Mouse (Mus musculus) hindbrain, embryonic 15.5 days (tissue): ENCODE measurements at regions not wholly inside any gene's neighbourhood (a gene's known extent, or its start where the extent isn't known, plus 50 kb on each side); places are given as distances from the start of the nearest gene placed in this dataset.

Experiments used
- ATAC-seq: fragments of 200-750 bp; cut with Nextera tagmentation; 2 replicates; pipeline ENCODE4 v1.8.0; 2017; ENCODE audit warnings: low read depth, moderate number of reproducible peaks, moderate TSS enrichment; ENCODE audit not compliant: low FRiP score
- H3K27ac ChIP-seq: fragments of 300-500 bp; sonication (generic); replicated peaks from 2 replicates; pipeline ENCODE4 v1.5.1; 2015; ENCODE audit warnings: mild to moderate bottlenecking, inconsistent platforms
- H3K27me3 ChIP-seq: fragments of 300-500 bp; sonication (generic); 2 replicates; pipeline ENCODE4 v1.6.1; 2015; ENCODE audit warnings: control low read depth, inconsistent platforms
- H3K36me3 ChIP-seq: fragments of 300-500 bp; sonication (generic); 2 replicates; pipeline ENCODE4 v1.6.1; 2015; ENCODE audit warnings: control low read depth, inconsistent platforms
- H3K4me1 ChIP-seq: fragments of 300-500 bp; sonication (generic); replicated peaks from 2 replicates; pipeline ENCODE4 v1.6.1; 2015; ENCODE audit warnings: control low read depth, inconsistent platforms
- H3K4me2 ChIP-seq: fragments of 300-500 bp; sonication (generic); 2 replicates; pipeline ENCODE4 v1.6.1; 2015; ENCODE audit warnings: moderate library complexity, mild to moderate bottlenecking, inconsistent platforms
- H3K4me3 ChIP-seq: fragments of 300-500 bp; sonication (generic); 2 replicates; pipeline ENCODE4 v1.5.1; 2015; ENCODE audit warnings: mild to moderate bottlenecking, inconsistent platforms
- H3K9ac ChIP-seq: fragments of 300-500 bp; sonication (generic); 2 replicates; pipeline ENCODE4 v1.6.1; 2015; ENCODE audit warnings: inconsistent platforms
- H3K9me3 ChIP-seq: fragments of 300-500 bp; sonication (generic); 2 replicates; pipeline ENCODE4 v1.6.1; 2016; ENCODE audit warnings: control low read depth, inconsistent platforms
- WGBS: fragments of 180-500 bp; shearing (Covaris S2); methylation state at CpG from one replicate; pipeline ENCODE4 v1.1.7; 2015; 5-methylcytosine and 5-hydroxymethylcytosine counted together

- Histone ChIP-seq H3K4me2 (no peak overlapping the region), H3K9me3 (no peaks in the 10 kb centered on the region), H3K9ac (no peak overlapping the region), H3K4me1 (no peaks in the 10 kb centered on the region), H3K36me3 (no peaks in the 10 kb centered on the region), H3K27me3 (no peaks in the 10 kb centered on the region), H3K4me3 (no peak overlapping the region), H3K27ac (no peak overlapping the region)
- WGBS = 93% methylated on average over 6 of the region's 6 CpGs
- no peak for ATAC-seq
Observed at GRCm38 (mm10) chr3:27815201-27815695, 80.9 kb downstream of the Tmem212 start.

DNA sequence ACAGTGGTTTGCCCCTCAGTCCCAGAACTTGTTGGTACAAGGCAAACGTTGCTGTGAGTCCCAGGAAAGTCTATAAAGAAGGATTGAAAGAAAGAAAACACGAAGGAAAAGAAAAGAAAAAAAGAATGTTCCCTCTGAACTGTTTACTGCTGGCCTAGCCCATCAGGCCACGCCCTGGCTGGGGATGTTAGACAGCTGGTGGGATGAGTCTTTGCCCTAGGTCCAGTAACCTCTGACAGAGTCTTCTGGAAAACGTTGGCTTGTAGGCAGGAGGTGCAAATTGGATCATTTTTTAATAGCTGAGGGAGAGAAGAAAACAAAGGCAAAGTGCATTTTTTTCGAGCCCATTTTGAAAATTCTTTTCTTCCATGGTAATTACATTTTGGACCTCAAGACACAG lies 91.9 kb downstream of the Tmem212 start:
- H3K27me3 ChIP-seq = no peaks in the 10 kb centered on the region
- H3K36me3 ChIP-seq = no peaks in the 10 kb centered on the region
- no peak for ATAC-seq
- H3K9ac ChIP-seq = no peak overlapping the region
- H3K4me1 ChIP-seq = no peaks in the 10 kb centered on the region
- no peak overlapping the region for H3K27ac ChIP-seq
- WGBS = 72% methylated on average over 5 of the region's 5 CpGs
- no peaks in the 10 kb centered on the region for H3K9me3 ChIP-seq
- no peak overlapping the region for H3K4me2 ChIP-seq
- H3K4me3 ChIP-seq = no peak overlapping the region

GRCm38 (mm10) chr3:27791633-27791951 lies 80.5 kb upstream of the Fndc3b start:
- no peak for ATAC-seq
- no peak overlapping the region for H3K9ac ChIP-seq
- no peaks in the 10 kb centered on the region for H3K27me3 ChIP-seq
- no peak overlapping the region for H3K27ac ChIP-seq
- H3K9me3 ChIP-seq = no peaks in the 10 kb centered on the region
- no peaks in the 10 kb centered on the region for H3K4me1 ChIP-seq
- H3K4me3 ChIP-seq = no peak overlapping the region
- 80% methylated on average over 3 of the region's 3 CpGs for WGBS
- no peaks in the 10 kb centered on the region for H3K36me3 ChIP-seq
- H3K4me2 ChIP-seq = no peak overlapping the region

- no peaks in the 10 kb centered on the region for H3K27me3 ChIP-seq
- H3K27ac ChIP-seq = no peak overlapping the region
- no peaks in the 10 kb centered on the region for H3K9me3 ChIP-seq
- ATAC-seq = no peak
- H3K9ac ChIP-seq = no peak overlapping the region
- no peak overlapping the region for H3K4me2 ChIP-seq
- H3K4me3 ChIP-seq = no peak overlapping the region
- no peaks in the 10 kb centered on the region for H3K36me3 ChIP-seq
- WGBS = 93% methylated on average over 13 of the region's 13 CpGs
- no peaks in the 10 kb centered on the region for H3K4me1 ChIP-seq
Observed at GRCm38 (mm10) chr3:27790932-27791632, 80.0 kb upstream of the Fndc3b start.

DNA sequence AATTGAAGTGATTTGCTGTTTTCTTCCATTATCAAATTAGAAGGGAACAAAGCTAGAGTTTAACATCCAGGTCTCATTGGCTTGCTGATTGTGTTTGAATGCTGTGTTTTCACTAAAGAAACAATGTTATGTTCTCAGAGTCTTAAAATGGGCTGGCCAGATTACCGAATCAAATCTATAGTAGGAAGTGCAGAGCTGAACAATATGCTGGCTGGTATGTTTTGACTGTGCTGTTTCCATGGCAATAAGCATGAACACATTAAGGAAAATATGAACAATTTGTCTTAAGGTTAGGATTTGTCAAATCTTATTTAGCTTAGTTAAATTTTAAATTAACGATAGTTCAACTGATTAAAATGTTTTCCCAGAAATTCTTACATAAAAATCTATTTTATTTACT lies 72.8 kb upstream of the Fndc3b start:
- ATAC-seq = no peak
- H3K9ac ChIP-seq = no peak overlapping the region
- H3K4me3 ChIP-seq = no peak overlapping the region
- no peaks in the 10 kb centered on the region for H3K9me3 ChIP-seq
- 0 out of 2 replicates have a peak overlapping the region, but pooled peaks have one; percentile 62 for H3K27ac ChIP-seq
- no peak overlapping the region for H3K4me2 ChIP-seq
- no peaks in the 10 kb centered on the region for H3K36me3 ChIP-seq
- no peaks in the 10 kb centered on the region for H3K27me3 ChIP-seq
- H3K4me1 ChIP-seq = peaks cover 24% of the 10 kb centered on the region
- WGBS = 56% methylated on average over 2 of the region's 2 CpGs

- WGBS = 64% methylated on average over 4 of the region's 4 CpGs
- peak overlapping the region; percentile 62; the same call in 1 of the 2 replicates for H3K27ac ChIP-seq
Observed at GRCm38 (mm10) chr3:27783476-27783875, 72.4 kb upstream of the Fndc3b start.

GRCm38 (mm10) chr3:27782056-27782765 lies 71.1 kb upstream of the Fndc3b start:
- no peak overlapping the region for H3K4me3 ChIP-seq
- no peak overlapping the region for H3K9ac ChIP-seq
- H3K27me3 ChIP-seq = no peaks in the 10 kb centered on the region
- no peaks in the 10 kb centered on the region for H3K36me3 ChIP-seq
- ATAC-seq = peak; percentile 83
- H3K9me3 ChIP-seq = no peaks in the 10 kb centered on the region
- H3K4me2 ChIP-seq = peak overlapping the region; percentile 29
- H3K4me1 ChIP-seq = peaks cover 25% of the 10 kb centered on the region
- peak overlapping the region; percentile 55 for H3K27ac ChIP-seq
- 21% methylated on average over 19 of the region's 19 CpGs for WGBS

More at GRCm38 (mm10) chr3:27783476-27783875, 72.4 kb upstream of the Fndc3b start:
- no peaks in the 10 kb centered on the region for H3K9me3 ChIP-seq
- H3K27me3 ChIP-seq = no peaks in the 10 kb centered on the region
- H3K36me3 ChIP-seq = no peaks in the 10 kb centered on the region
- no peak overlapping the region for H3K4me3 ChIP-seq
- peaks cover 25% of the 10 kb centered on the region for H3K4me1 ChIP-seq
- no peak overlapping the region for H3K4me2 ChIP-seq
- H3K9ac ChIP-seq = no peak overlapping the region
- no peak for ATAC-seq

DNA sequence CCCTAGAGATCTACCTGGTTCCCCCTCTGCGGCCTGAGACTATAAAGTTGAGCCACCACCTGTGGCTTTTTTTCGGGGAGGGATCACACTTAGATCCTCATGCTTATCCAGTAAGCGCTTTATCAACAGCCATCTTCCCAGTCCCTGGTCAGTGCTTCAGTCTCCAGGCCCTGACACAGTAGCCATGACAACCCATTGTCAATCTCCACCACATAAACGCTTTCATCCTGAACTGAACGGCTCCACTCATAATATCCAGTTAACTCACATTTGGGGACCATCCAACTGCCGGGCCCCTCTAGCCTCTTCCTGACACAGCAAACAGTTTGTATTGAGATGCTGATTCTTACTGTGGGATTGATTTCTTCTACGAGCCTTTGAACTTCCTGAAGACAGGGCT lies 68.8 kb upstream of the Fndc3b start:
- no peaks in the 10 kb centered on the region for H3K36me3 ChIP-seq
- ATAC-seq = no peak; the same call in 1 of the 2 replicates
- no peak overlapping the region for H3K4me3 ChIP-seq
- H3K4me2 ChIP-seq = no peak overlapping the region
- no peaks in the 10 kb centered on the region for H3K9me3 ChIP-seq
- peaks cover 25% of the 10 kb centered on the region for H3K4me1 ChIP-seq
- no peak overlapping the region for H3K9ac ChIP-seq
- H3K27me3 ChIP-seq = no peaks in the 10 kb centered on the region
- no peak overlapping the region for H3K27ac ChIP-seq
- WGBS = 29% methylated on average over 7 of the region's 7 CpGs

DNA sequence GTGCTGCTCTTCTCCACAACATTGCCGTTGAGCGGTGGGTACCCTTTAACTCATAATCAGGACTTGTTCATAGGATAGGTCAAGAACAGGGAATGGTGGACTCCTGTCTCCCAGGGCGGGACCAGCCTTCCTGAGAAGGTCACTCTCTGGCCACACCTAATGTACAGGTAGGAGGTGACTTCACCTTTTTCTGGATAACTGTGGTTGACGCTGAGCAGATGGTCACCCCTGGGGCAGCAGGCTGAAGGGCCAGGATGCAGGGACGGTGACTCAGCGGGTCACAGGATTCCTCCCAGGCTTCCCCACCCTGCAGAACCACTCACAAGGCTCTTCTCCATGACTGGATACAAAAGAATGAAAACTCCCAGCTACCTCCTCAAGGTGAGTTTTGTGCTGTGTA lies 66.6 kb upstream of the Fndc3b start:
- no peak for ATAC-seq

GRCm38 (mm10) chr3:27773176-27773575 lies 62.1 kb upstream of the Fndc3b start:
- Histone ChIP-seq H3K4me2 (no peak overlapping the region), H3K4me1 (no peaks in the 10 kb centered on the region), H3K9ac (no peak overlapping the region), H3K9me3 (no peaks in the 10 kb centered on the region), H3K27ac (no peak overlapping the region), H3K4me3 (no peak overlapping the region), H3K36me3 (no peaks in the 10 kb centered on the region), H3K27me3 (no peaks in the 10 kb centered on the region)
- ATAC-seq = no peak
- WGBS = 94% methylated on average over 3 of the region's 3 CpGs

More for the DNA sequence above, 66.6 kb upstream of the Fndc3b start:
- Histone ChIP-seq H3K36me3 (no peaks in the 10 kb centered on the region), H3K27ac (no peak overlapping the region), H3K4me3 (no peak overlapping the region), H3K27me3 (no peaks in the 10 kb centered on the region), H3K4me2 (no peak overlapping the region), H3K9ac (no peak overlapping the region), H3K9me3 (no peaks in the 10 kb centered on the region), H3K4me1 (peaks cover 15% of the 10 kb centered on the region)
- WGBS = 98% methylated on average over 6 of the region's 6 CpGs

DNA sequence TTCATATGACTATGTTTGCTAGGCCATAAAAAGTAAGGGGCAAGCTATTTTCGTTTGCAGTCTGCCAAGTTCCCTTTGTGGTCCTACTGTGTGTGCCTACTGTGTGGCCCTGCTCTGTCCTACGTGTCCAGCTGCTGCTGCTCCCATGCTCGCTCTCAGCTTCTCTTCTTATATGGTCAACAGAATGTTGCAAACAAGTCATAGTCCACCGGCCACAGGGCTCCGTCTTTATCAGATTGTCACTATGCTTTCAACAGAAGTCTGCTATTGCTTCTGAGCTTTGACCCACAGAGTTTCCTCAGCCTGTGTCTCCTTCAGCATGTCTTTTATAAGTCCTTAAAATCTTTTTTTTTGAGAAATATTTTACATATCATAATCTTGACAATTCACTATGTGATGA lies 58.3 kb upstream of the Fndc3b start:
- Histone ChIP-seq H3K4me2 (no peak overlapping the region), H3K9me3 (no peaks in the 10 kb centered on the region), H3K4me1 (peaks cover 6% of the 10 kb centered on the region), H3K36me3 (no peaks in the 10 kb centered on the region), H3K27ac (no peak overlapping the region), H3K4me3 (no peak overlapping the region), H3K27me3 (no peaks in the 10 kb centered on the region), H3K9ac (no peak overlapping the region)
- 92% methylated on average over 5 of the region's 5 CpGs for WGBS
- ATAC-seq = no peak

GRCm38 (mm10) chr3:27767188-27767587 lies 56.1 kb upstream of the Fndc3b start:
- Histone ChIP-seq H3K9ac (no peak overlapping the region), H3K27me3 (no peaks in the 10 kb centered on the region), H3K4me2 (no peak overlapping the region), H3K4me1 (peaks cover 6% of the 10 kb centered on the region), H3K36me3 (no peaks in the 10 kb centered on the region), H3K9me3 (no peaks in the 10 kb centered on the region), H3K27ac (no peak overlapping the region), H3K4me3 (no peak overlapping the region)
- ATAC-seq = no peak
- WGBS = 79% methylated on average over 8 of the region's 8 CpGs
